Mouse (Mus musculus): Measurements from ENCODE around the gene Atp6v0e.

Atp6v0e gene

DNA sequence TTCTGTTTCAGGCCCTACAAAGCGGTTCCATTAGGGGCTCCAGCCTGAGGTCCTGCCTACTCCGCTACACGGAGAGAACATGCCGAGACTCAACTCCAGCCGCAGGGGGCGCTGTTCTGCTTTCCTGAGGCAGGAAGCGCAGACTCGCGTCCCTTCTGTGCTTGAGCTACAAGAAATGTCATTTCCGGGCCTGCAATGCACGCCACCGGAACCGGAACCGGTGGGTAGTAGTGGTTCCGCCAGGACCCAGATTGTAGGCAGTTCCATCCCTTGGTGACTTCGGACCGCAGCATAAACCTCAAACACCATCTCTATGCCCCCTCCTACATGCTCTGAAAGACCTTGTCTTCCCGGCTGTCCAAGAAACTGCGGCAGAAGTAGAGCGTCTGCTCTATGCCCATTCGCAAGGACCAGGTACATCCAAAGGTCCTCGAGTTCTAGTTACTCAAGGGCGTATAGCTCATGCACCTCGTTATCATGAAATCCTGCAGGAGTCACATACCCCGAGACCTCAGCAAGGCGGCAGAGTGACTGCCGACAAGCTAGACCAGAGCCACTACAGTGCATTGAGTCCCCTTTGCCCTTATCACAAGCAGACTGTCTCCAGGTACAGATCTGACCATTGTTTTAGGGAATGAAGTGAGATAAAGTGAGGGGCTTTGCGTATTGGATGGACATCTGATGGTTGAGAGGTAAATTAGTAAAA lies at the start of gene Atp6v0e:
TSS of gene Atp6v0e (plus strand) at position 254 of the 706 bp plus-strand sequence.
- peak; percentile 99 for DNase-seq

GRCm38 (mm10) chr17:26614286-26614685 lies 48.7 kb upstream of the Atp6v0e start:
- no peak for DNase-seq

DNA sequence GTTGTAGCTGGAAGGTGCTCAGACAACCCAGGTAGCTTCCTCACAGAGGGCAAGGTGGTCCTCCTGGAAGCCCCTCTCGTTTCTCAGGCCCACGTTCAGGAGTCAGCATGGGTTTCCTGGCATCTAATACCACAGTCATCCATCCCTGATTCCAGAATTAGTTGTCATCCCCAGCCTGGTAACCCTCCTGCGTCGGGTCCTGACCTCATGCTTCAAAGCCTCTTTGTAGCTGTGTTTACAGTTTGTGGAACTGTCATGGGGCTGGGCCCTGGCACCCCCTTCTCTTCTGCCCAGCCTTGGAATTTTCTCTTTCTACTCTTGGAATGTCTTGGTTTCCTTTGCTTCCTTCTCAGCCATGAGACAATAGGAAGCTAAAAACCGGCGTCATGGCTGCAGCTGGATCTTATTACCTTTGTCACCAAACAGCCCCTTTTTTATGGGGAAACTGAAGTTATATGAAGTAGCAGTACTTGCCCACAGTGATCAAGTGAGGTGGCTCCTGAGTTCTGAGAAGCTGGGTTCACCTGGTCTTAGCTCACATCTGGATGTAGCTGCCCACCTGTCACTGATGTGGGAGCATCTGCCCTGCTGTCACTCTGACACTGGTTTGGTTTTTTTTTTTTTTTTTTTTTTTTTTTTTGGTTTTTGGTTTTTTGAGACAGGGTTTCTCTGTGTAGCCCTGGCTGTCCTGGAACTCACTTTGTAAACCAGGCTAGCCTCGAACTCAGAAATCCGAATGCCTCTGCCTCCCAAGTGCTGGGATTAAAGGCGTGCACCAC lies 48.1 kb upstream of the Atp6v0e start:
- DNase-seq = no peak

- DNase-seq = no peak
These were observed 46.3 kb upstream of the Atp6v0e start for GRCm38 (mm10) chr17:26616696-26617095.

DNA sequence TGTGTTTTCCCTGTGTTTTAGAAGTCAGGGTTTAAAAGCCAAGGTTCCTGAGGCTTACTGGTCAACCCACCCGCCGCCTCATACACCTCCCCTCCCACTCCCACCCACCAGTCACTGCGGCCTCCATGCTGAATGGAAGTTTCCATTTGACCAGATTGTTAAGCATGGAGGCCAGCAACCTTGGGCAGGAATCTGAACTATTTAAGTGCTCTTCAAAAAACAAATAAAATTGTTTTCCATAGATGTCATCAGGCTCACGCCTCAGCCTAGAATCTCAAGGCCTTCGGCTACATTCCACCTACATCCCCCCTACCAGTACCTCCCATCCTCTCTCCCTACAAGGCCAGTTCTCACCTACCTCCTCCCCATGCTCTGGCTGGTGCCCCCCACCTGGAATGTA lies 44.5 kb upstream of the Atp6v0e start:
- DNase-seq = no peak

- no peak for DNase-seq
These were observed 43.5 kb upstream of the Atp6v0e start for GRCm38 (mm10) chr17:26619577-26619976.

- DNase-seq = no peak
These were observed 42.7 kb upstream of the Atp6v0e start for GRCm38 (mm10) chr17:26620292-26620691.

DNA sequence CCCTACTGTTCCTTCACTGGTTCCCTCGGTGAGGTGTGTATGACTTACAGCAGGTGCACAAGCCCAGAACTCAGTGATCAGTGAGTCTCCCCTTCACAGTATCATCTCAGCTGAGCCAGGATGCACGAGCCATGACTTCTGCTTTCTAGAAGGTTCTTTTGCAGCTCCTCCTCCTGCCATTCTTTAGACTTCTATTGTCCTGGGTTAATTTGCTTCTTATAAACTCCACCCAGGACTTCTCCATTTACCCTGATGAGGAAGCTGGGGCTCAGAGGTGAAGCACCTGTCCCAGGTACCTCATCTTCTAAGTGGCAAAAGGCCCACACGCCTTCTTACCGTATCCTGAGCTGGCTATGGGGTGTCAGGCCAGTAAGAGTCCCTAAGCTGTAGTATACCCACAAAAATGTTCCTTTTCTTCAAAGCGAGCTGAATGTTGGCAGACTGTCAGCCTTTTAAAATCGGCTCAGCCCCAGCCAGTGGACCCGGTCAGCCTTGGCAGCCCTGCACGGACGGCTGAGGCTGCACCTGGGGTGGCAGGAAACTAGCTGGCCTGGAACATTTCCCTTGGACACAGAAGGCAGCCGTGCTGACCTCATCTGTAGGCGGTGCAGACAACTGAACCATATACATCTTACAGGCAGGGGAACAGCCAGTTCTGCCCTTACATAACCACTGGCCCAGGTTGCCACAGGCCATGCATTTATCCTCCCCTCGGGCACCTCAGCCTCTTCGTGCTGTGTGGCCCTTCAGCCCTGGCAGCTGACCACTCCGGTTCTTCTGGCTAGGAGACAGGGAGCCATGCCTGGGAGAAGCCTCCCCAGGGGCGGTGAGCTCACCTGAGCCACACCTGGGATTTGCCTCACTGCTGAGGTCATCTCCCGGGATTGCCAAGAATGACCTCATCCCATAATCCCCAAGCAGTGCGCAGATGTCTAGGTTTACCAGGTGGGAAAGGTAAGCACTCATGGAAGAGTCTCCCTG lies 42.0 kb upstream of the Atp6v0e start:
- DNase-seq = no peak

DNA sequence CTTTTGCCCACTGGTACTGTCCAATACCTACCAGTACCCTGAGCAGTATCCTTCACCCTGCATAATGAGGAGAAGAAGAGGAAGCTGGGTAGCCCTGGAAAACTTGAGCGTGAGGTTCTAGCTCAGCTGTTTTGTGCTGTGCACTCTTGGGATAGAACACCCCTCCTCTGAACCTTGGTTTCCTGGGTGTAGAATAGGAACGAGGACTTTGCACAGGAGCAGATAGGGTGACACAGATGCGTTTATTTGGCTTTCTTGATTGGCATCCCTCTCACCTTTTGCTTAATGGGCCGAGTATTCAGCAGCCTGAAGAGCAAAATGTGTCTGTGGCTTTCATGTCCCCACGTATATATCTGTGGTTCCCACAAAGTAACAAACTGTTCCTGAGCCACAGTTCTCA lies 41.1 kb upstream of the Atp6v0e start:
- DNase-seq = no peak

GRCm38 (mm10) chr17:26623991-26624390 lies 39.0 kb upstream of the Atp6v0e start:
- DNase-seq = no peak

GRCm38 (mm10) chr17:26624999-26625398 lies 38.0 kb upstream of the Atp6v0e start:
- no peak for DNase-seq

GRCm38 (mm10) chr17:26625521-26626010 lies 37.5 kb upstream of the Atp6v0e start:
- DNase-seq = no peak

GRCm38 (mm10) chr17:26628479-26628878 lies 34.6 kb upstream of the Atp6v0e start:
- no peak for DNase-seq

DNA sequence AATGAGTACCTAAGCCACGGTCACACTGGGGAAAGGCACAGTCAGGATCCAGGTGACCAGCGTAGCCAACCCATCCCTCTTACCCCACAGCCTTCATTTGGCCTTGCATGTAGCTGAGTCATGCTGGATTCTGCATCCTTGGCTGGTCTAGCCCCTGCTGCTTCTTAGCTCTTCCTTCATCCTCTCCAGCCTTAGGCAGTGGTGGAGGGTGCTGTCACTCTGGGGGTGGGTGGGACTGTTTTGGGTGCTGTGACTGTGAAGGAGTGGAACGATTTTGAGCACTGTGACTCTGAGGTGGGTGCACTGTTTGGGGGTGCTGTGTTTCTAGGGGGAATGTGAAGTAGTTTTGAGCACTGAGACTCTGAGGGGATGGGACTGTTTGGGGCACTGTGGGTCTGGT lies 34.1 kb upstream of the Atp6v0e start:
- DNase-seq = no peak

- DNase-seq = no peak
These were observed 31.2 kb upstream of the Atp6v0e start for GRCm38 (mm10) chr17:26631811-26632327.

- DNase-seq = no peak
These were observed 29.8 kb upstream of the Atp6v0e start for GRCm38 (mm10) chr17:26633186-26633585.

DNA sequence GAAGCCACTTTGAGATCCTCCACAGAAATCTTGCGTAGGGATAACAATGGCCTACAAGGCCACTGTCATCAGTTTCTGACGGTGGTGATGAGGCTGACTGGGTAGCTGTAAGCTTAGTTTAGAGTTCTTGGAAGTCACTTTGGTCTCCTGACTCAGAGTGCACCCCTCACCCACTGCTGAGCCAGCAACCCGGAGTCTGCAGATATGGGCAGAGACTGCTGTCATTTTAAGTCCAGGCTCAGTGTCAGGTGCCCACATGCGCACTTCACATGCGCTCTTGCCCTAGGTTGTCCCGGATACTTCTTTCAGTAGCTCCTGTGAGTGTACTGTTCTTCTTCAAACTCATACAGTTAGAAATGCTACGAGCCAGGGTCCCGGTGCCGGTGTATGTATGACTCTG lies 29.1 kb upstream of the Atp6v0e start:
- DNase-seq = no peak

DNA sequence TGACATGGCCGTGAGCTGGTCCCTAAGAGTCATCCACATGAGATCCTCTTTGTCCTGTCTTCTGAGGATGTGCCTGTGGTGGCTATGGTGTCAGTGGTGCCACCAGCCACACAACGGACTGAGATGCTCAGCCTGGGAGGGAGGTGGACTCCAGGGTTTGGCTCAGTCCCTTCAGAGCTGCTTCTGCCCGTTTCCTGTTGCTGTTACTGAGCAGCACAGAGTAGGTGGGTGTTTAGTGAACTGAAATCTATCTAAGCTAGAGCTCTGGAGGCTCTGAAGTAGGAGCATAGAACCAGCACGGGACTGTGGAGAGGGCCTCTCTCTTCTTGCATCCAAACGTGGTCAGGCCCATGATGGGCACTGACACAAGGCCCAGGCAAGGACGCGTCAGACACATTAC lies 28.5 kb upstream of the Atp6v0e start:
- no peak for DNase-seq

- DNase-seq = no peak
These were observed 27.1 kb upstream of the Atp6v0e start for GRCm38 (mm10) chr17:26635951-26636350.

DNA sequence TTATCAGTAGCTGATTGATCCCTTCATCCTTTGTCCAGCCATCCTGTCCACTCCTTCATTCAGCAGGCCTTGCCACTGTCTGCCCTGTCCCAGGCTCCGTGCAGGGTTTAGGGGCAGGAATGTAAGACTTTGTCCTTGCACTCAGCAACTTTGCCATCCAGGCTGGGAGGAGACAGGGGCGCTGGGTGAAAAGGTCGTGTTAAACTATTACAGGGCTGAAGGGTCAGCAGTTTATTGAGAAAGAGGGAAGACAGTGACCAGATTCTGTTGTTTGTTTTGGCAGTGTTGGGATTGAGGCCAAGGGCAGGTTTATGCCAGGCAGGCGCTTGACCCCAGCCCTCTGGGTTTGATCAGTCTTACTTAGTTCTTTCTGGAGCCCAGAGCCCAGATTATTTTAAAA lies 25.2 kb upstream of the Atp6v0e start:
- DNase-seq = no peak

- peak; percentile 84 for DNase-seq
These were observed 24.4 kb upstream of the Atp6v0e start for GRCm38 (mm10) chr17:26638655-26639054.

- DNase-seq = no peak
These were observed 23.2 kb upstream of the Atp6v0e start for GRCm38 (mm10) chr17:26639791-26640190.

DNA sequence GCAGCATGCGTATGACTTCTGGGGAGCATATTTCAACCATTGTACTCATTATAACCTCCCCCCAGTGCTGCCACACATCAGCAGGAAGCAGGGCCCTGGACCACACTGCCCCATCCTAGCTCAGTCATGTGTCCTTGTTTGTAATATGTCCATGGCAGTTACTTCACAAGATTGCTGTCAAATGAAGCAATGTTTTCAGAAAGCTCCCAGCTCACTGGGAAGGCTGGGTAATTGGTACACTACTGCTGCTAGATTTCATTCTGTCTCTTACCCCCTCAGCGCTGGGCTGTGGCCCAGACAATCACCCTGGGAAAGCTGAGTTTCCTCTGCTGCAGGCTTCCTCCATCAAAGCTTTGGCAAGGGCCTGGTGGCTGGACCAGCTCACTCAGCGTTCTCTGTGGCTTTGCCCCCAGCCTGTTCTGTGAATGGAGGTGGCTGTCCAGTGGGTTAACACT lies 22.7 kb upstream of the Atp6v0e start:
- DNase-seq = no peak

All from embryo, embryonic 11 days (tissue).